Mouse (Mus musculus): ENCODE results near the gene Prpf6. TPM values are rescaled to one million over a fixed set of nuclear protein-coding genes. Genes with fewer than 3 reads are reported as not detected.

Prpf6 gene
- polyA plus RNA-seq, 1 experiment = 41.4 TPM

DNA sequence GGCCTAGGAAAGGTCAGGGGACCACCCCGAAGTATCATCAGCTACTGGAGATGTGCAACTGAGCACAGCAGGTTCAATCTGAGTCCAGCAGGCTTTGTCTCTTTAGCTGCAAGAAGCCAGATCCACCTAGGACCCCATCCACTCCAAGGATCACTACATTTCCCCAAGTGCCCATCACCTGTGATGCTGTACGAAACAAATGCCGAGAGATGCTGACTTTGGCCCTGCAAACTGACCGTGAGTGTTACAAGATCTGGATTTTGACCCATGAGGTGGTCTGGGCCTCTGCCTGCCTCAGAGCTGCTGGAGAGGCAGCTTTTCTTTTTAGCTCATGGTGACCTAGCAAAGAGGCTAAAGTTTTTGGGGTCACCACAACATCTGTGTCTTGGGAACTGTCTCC, 94.0 kb downstream of the Prpf6 start:
- no peak overlapping the region for H3K4me3 ChIP-seq (ENCODE audit: insufficient read depth, poor library complexity, severe bottlenecking)
- no peaks in the 10 kb centered on the region for H3K27me3 ChIP-seq (ENCODE audit: control insufficient read depth, insufficient read depth, insufficient read length)
- TF ChIP-seq MYOG (IDR thresholded peaks at IDR 0.05; ENCODE audit: control insufficient read depth, extremely low read depth, insufficient read length) (no peak), MYOD1 (IDR thresholded peaks at IDR 0.05; ENCODE audit: control insufficient read depth, insufficient read length, low read depth) (no peak), FOSL1 (IDR thresholded peaks at IDR 0.05; ENCODE audit: insufficient read depth, low read length, poor library complexity, severe bottlenecking) (no peak), CEBPB (IDR thresholded peaks at IDR 0.05; ENCODE audit: low read depth) (no peak), MAX (IDR thresholded peaks at IDR 0.05) (no peak), CTCF (IDR thresholded peaks at IDR 0.05; ENCODE audit: control insufficient read depth, insufficient read depth, insufficient read length) (no peak), USF1 (IDR thresholded peaks at IDR 0.05; ENCODE audit: low read depth) (no peak)
- no peaks in the 10 kb centered on the region for H3K79me2 ChIP-seq (ENCODE audit: control insufficient read depth, insufficient read depth)
- H3K79me3 ChIP-seq (ENCODE audit: low read depth) = no peaks in the 10 kb centered on the region
- H3K36me3 ChIP-seq (ENCODE audit: control insufficient read depth, insufficient read depth) = no peaks in the 10 kb centered on the region
- no peak overlapping the region for H3ac ChIP-seq (ENCODE audit: control insufficient read depth, insufficient read length, low read depth)

- H3K79me2 ChIP-seq (ENCODE audit: control insufficient read depth, insufficient read depth) = peaks cover 13% of the 10 kb centered on the region
- H3K36me3 ChIP-seq (ENCODE audit: control insufficient read depth, insufficient read depth) = no peaks in the 10 kb centered on the region
- H3K79me3 ChIP-seq (ENCODE audit: low read depth) = peaks cover 9% of the 10 kb centered on the region
- no peak overlapping the region for H3ac ChIP-seq (ENCODE audit: control insufficient read depth, insufficient read length, low read depth)
- H3K4me3 ChIP-seq (ENCODE audit: insufficient read depth, poor library complexity, severe bottlenecking) = no peak overlapping the region
- TF ChIP-seq CTCF (IDR thresholded peaks at IDR 0.05; ENCODE audit: control insufficient read depth, insufficient read depth, insufficient read length) (no peak), MYOG (IDR thresholded peaks at IDR 0.05; ENCODE audit: control insufficient read depth, extremely low read depth, insufficient read length) (no peak), FOSL1 (IDR thresholded peaks at IDR 0.05; ENCODE audit: insufficient read depth, low read length, poor library complexity, severe bottlenecking) (no peak), USF1 (IDR thresholded peaks at IDR 0.05; ENCODE audit: low read depth) (no peak), MAX (IDR thresholded peaks at IDR 0.05) (no peak), MYOD1 (IDR thresholded peaks at IDR 0.05; ENCODE audit: control insufficient read depth, insufficient read length, low read depth) (no peak), CEBPB (IDR thresholded peaks at IDR 0.05; ENCODE audit: low read depth) (no peak)
- H3K27me3 ChIP-seq (ENCODE audit: control insufficient read depth, insufficient read depth, insufficient read length) = no peaks in the 10 kb centered on the region
These were observed 95.9 kb downstream of the Prpf6 start for GRCm38 (mm10) chr2:181687586-181687985.

DNA sequence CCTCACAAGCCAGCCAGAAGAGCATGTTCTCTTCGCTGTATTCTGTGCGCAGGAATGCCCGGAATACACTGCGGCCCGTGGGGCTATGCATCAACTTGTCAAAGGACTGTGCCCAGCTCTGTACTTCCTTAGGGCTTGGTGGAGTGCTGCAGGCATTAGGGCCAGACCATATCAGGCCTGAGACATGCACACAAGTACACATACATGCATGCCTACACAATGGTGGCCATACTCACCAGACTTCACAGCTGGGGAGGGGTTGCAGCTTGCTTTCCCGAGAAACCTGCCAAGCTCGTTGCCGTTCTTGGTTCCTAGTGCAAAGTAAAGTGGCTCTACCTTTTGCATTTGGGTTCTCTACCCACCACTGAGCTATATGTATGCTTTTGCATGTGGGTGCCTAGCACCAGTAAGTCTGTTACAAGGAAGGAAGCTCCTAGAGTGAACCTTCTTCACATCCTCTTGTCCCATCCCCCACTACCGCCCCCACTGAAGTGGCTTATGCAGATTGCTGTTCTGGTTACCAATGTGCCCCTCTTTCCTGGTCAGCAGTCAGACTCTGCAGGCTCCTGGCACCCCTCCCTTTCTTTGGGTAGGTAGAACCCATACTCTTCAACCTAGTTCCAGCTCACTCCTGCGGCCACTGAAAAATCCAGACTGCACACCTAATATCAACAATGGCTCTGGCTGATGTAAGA, 97.9 kb downstream of the Prpf6 start:
- H3K79me3 ChIP-seq (ENCODE audit: low read depth) = peaks cover 14% of the 10 kb centered on the region
- peaks cover 24% of the 10 kb centered on the region for H3K79me2 ChIP-seq (ENCODE audit: control insufficient read depth, insufficient read depth)
- H3K27me3 ChIP-seq (ENCODE audit: control insufficient read depth, insufficient read depth, insufficient read length) = no peaks in the 10 kb centered on the region
- no peak for TF ChIP-seq MAX (IDR thresholded peaks at IDR 0.05)
- no peak overlapping the region for H3ac ChIP-seq (ENCODE audit: control insufficient read depth, insufficient read length, low read depth)
- H3K4me3 ChIP-seq (ENCODE audit: insufficient read depth, poor library complexity, severe bottlenecking) = no peak overlapping the region
- no peaks in the 10 kb centered on the region for H3K36me3 ChIP-seq (ENCODE audit: control insufficient read depth, insufficient read depth)

DNA sequence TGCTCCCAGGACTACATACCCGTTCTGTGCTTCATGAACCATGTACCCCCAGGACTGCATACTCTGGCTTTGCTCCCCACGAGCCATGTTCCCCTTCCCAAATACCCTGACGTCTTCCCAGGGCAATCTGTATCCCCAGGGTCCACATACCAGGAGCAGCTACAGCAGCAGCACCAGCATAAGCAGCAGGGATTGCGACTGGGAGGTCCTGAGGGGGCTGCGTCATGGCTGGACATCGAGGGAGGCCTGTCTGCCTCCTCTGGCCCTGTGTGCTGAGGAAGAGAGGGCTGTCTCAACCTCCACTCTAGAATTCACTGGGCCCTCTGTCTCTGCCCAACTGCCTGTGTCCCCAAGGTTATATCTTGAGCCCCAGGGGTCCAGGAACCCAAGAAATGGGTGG, 99.4 kb downstream of the Prpf6 start:
- H3K79me2 ChIP-seq (ENCODE audit: control insufficient read depth, insufficient read depth) = peaks cover 24% of the 10 kb centered on the region
- H3K27me3 ChIP-seq (ENCODE audit: control insufficient read depth, insufficient read depth, insufficient read length) = no peaks in the 10 kb centered on the region
- H3ac ChIP-seq (ENCODE audit: control insufficient read depth, insufficient read length, low read depth) = no peak overlapping the region
- H3K4me3 ChIP-seq (ENCODE audit: insufficient read depth, poor library complexity, severe bottlenecking) = no peak overlapping the region
- TF ChIP-seq FOSL1 (IDR thresholded peaks at IDR 0.05; ENCODE audit: insufficient read depth, low read length, poor library complexity, severe bottlenecking) (no peak), USF1 (IDR thresholded peaks at IDR 0.05; ENCODE audit: low read depth) (no peak), MAX (IDR thresholded peaks at IDR 0.05) (no peak), MYOG (IDR thresholded peaks at IDR 0.05; ENCODE audit: control insufficient read depth, extremely low read depth, insufficient read length) (no peak), CEBPB (IDR thresholded peaks at IDR 0.05; ENCODE audit: low read depth) (no peak), CTCF (IDR thresholded peaks at IDR 0.05; ENCODE audit: control insufficient read depth, insufficient read depth, insufficient read length) (no peak), MYOD1 (IDR thresholded peaks at IDR 0.05; ENCODE audit: control insufficient read depth, insufficient read length, low read depth) (no peak)
- peaks cover 14% of the 10 kb centered on the region for H3K79me3 ChIP-seq (ENCODE audit: low read depth)
- H3K36me3 ChIP-seq (ENCODE audit: control insufficient read depth, insufficient read depth) = no peaks in the 10 kb centered on the region

- no peaks in the 10 kb centered on the region for H3K27me3 ChIP-seq (ENCODE audit: control insufficient read depth, insufficient read depth, insufficient read length)
- no peaks in the 10 kb centered on the region for H3K36me3 ChIP-seq (ENCODE audit: control insufficient read depth, insufficient read depth)
- H3K79me3 ChIP-seq (ENCODE audit: low read depth) = peaks cover 14% of the 10 kb centered on the region
- TF ChIP-seq CTCF (IDR thresholded peaks at IDR 0.05; ENCODE audit: control insufficient read depth, insufficient read depth, insufficient read length) (no peak), MYOG (IDR thresholded peaks at IDR 0.05; ENCODE audit: control insufficient read depth, extremely low read depth, insufficient read length) (no peak), CEBPB (IDR thresholded peaks at IDR 0.05; ENCODE audit: low read depth) (no peak), FOSL1 (IDR thresholded peaks at IDR 0.05; ENCODE audit: insufficient read depth, low read length, poor library complexity, severe bottlenecking) (no peak), MAX (IDR thresholded peaks at IDR 0.05) (no peak), MYOD1 (IDR thresholded peaks at IDR 0.05; ENCODE audit: control insufficient read depth, insufficient read length, low read depth) (no peak), USF1 (IDR thresholded peaks at IDR 0.05; ENCODE audit: low read depth) (no peak)
- peaks cover 24% of the 10 kb centered on the region for H3K79me2 ChIP-seq (ENCODE audit: control insufficient read depth, insufficient read depth)
- H3ac ChIP-seq (ENCODE audit: control insufficient read depth, insufficient read length, low read depth) = no peak overlapping the region
- no peak overlapping the region for H3K4me3 ChIP-seq (ENCODE audit: insufficient read depth, poor library complexity, severe bottlenecking)
These were observed 99.9 kb downstream of the Prpf6 start for GRCm38 (mm10) chr2:181691571-181691970.

DNA sequence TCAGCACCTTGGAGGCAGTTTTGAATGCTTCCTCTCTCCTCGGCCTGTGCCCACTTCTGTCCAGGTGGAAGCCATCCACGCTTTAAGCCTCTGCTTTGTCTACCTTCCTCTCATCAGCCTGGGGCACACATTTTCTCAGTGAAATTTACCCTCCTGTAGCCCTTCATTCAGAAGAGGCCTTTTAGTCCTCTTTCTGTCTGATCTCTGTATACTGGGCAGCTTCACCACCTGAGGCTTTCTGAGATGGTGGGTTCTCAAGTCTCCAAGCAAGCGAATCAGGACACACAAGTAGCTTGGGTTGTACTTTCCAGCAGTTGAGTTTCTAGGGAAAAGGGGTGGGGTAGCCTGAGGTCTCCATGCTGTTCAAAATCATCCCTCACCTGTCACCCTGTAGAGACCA, 100.6 kb downstream of the Prpf6 start:
- TF ChIP-seq MYOG (IDR thresholded peaks at IDR 0.05; ENCODE audit: control insufficient read depth, extremely low read depth, insufficient read length) = no peak
- TF ChIP-seq FOSL1 (IDR thresholded peaks at IDR 0.05; ENCODE audit: insufficient read depth, low read length, poor library complexity, severe bottlenecking) = no peak
- no peak for TF ChIP-seq MYOD1 (IDR thresholded peaks at IDR 0.05; ENCODE audit: control insufficient read depth, insufficient read length, low read depth)
- TF ChIP-seq CTCF (IDR thresholded peaks at IDR 0.05; ENCODE audit: control insufficient read depth, insufficient read depth, insufficient read length) = no peak
- TF ChIP-seq CEBPB (IDR thresholded peaks at IDR 0.05; ENCODE audit: low read depth) = no peak
- no peak for TF ChIP-seq MAX (IDR thresholded peaks at IDR 0.05)
- no peak for TF ChIP-seq USF1 (IDR thresholded peaks at IDR 0.05; ENCODE audit: low read depth)
- Histone ChIP-seq H3K36me3 (ENCODE audit: control insufficient read depth, insufficient read depth) (no peaks in the 10 kb centered on the region), H3K27me3 (ENCODE audit: control insufficient read depth, insufficient read depth, insufficient read length) (peaks cover 2% of the 10 kb centered on the region), H3ac (ENCODE audit: control insufficient read depth, insufficient read length, low read depth) (no peak overlapping the region), H3K79me3 (ENCODE audit: low read depth) (peaks cover 14% of the 10 kb centered on the region), H3K4me3 (ENCODE audit: insufficient read depth, poor library complexity, severe bottlenecking) (no peak overlapping the region), H3K79me2 (ENCODE audit: control insufficient read depth, insufficient read depth) (peaks cover 24% of the 10 kb centered on the region)
